Mouse (Mus musculus): ENCODE results near the gene Hist1h4d.

DNA sequence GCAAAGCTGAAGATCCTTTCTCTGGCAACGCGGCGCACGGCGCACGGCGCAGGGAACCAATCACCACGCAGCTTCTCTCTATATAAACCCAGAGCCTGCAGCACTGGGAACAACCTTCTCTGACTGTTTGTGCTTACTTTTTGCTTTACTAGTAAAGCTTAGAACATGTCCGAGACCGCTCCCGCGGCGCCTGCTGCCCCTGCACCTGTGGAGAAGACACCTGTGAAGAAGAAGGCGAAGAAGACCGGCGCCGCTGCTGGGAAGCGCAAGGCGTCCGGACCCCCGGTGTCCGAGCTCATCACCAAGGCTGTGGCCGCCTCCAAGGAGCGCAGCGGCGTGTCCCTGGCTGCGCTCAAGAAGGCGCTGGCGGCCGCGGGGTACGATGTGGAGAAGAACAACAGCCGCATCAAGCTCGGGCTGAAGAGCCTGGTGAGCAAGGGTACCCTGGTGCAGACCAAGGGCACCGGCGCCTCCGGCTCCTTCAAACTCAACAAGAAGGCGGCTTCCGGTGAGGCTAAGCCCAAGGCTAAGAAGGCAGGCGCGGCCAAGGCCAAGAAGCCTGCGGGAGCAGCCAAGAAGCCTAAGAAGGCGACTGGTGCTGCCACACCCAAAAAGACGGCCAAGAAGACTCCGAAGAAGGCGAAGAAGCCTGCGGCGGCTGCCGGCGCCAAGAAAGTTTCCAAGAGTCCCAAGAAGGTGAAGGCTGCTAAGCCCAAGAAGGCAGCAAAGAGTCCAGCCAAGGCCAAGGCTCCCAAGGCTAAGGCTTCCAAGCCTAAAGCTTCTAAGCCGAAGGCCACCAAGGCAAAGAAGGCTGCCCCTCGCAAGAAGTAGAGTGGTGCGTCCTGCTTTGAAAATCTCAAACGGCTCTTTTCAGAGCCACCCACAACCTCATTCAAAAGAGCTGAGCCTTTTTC, 26.2 kb upstream of the Hist1h4d start:
- peak; percentile 94 for TF ChIP-seq POLR2A (IDR thresholded peaks at IDR 0.05; ENCODE audit: insufficient read depth, low read depth, low read length)
- 0 out of 2 replicates have a peak, but pooled peaks have one; percentile 50 for TF ChIP-seq EP300 (IDR thresholded peaks at IDR 0.05; ENCODE audit: insufficient read depth, low read depth, low read length)

Data from heart, adult 2 months (tissue).